Mouse (Mus musculus) midbrain, embryonic 10.5 days (tissue): ENCODE measurements around the gene Osbpl9. TPM values are rescaled to one million over a fixed set of nuclear protein-coding genes. Genes with fewer than 3 reads are reported as not detected.

Experiments
- DNase-seq: peaks from one replicate; pipeline ENCODE4 v3.0.0-alpha.2; 2017; ENCODE audit warnings: low spot score
- H3K27ac ChIP-seq: fragments of 300-500 bp; sonication (generic); replicated peaks from 2 replicates; pipeline ENCODE4 v1.5.1; 2016; ENCODE audit warnings: mild to moderate bottlenecking
- H3K27me3 ChIP-seq: fragments of 300-500 bp; sonication (generic); 2 replicates; pipeline ENCODE4 v1.6.1; 2016; ENCODE audit warnings: low read depth, mild to moderate bottlenecking; ENCODE audit not compliant: poor library complexity, severe bottlenecking
- H3K36me3 ChIP-seq: fragments of 300-500 bp; sonication (generic); 2 replicates; pipeline ENCODE4 v1.6.1; 2016; ENCODE audit warnings: mild to moderate bottlenecking, moderate library complexity
- H3K4me1 ChIP-seq: fragments of 300-500 bp; sonication (generic); 2 replicates; pipeline ENCODE4 v1.6.1; 2016
- H3K4me3 ChIP-seq: fragments of 300-500 bp; sonication (generic); 2 replicates; pipeline ENCODE4 v1.5.1; 2016; ENCODE audit warnings: mild to moderate bottlenecking, moderate library complexity
- H3K9me3 ChIP-seq: fragments of 300-500 bp; sonication (generic); replicated peaks from 2 replicates; pipeline ENCODE4 v1.6.1; 2016; ENCODE audit warnings: mild to moderate bottlenecking
- WGBS: fragments of 180-500 bp; shearing (Covaris S2); methylation state at CpG from one replicate; pipeline ENCODE4 v1.1.7; 2016; 5-methylcytosine and 5-hydroxymethylcytosine counted together
- polyA plus RNA-seq: library from polyadenylated mRNA; unstranded; fragments of >200 nt; fragmentation: Nextera tagmentation; extraction: Ambion mirVana; gene quantifications from 2 replicates; pipeline ENCODE4 v1.2.1, GENCODE M21; 2016

Osbpl9 gene
- polyA plus RNA-seq, 1 experiment from 2014 or later: 58.3 TPM

GRCm38 (mm10) chr4:109073296-109073695 is 128.8 kb downstream of the Osbpl9 start:
- H3K36me3 ChIP-seq: peaks cover 37% of the 10 kb centered on the region

GRCm38 (mm10) chr4:109072891-109073290 is 129.2 kb downstream of the Osbpl9 start:
- 94% methylated on average over 6 of the region's 6 CpGs for WGBS
- H3K4me1 ChIP-seq: no peaks in the 10 kb centered on the region
- H3K27ac ChIP-seq: no peak overlapping the region
- H3K9me3 ChIP-seq: no peaks in the 10 kb centered on the region
- H3K27me3 ChIP-seq: no peaks in the 10 kb centered on the region
- peaks cover 39% of the 10 kb centered on the region for H3K36me3 ChIP-seq
- no peak overlapping the region for H3K4me3 ChIP-seq
- DNase-seq: no peak

More at GRCm38 (mm10) chr4:109073296-109073695, 128.8 kb downstream of the Osbpl9 start:
- no peak for DNase-seq
- no peaks in the 10 kb centered on the region for H3K9me3 ChIP-seq
- no peaks in the 10 kb centered on the region for H3K4me1 ChIP-seq
- no peak overlapping the region for H3K4me3 ChIP-seq
- WGBS: 87% methylated on average over 3 of the region's 3 CpGs
- H3K27ac ChIP-seq: no peak overlapping the region
- no peaks in the 10 kb centered on the region for H3K27me3 ChIP-seq

GRCm38 (mm10) chr4:109065714-109066113 is 136.4 kb downstream of the Osbpl9 start:
- Histone ChIP-seq H3K27ac (no peak overlapping the region), H3K4me3 (no peak overlapping the region), H3K4me1 (no peaks in the 10 kb centered on the region), H3K27me3 (no peaks in the 10 kb centered on the region), H3K9me3 (no peaks in the 10 kb centered on the region), H3K36me3 (peaks cover 93% of the 10 kb centered on the region)
- 95% methylated on average over 5 of the region's 5 CpGs for WGBS
- DNase-seq: no peak

- Histone ChIP-seq H3K4me3 (no peak overlapping the region), H3K9me3 (no peaks in the 10 kb centered on the region), H3K27ac (no peak overlapping the region), H3K4me1 (no peaks in the 10 kb centered on the region), H3K36me3 (peaks cover 95% of the 10 kb centered on the region), H3K27me3 (no peaks in the 10 kb centered on the region)
- no peak for DNase-seq
- 89% methylated on average over 6 of the region's 6 CpGs for WGBS
Observed at GRCm38 (mm10) chr4:109064941-109065340, 137.1 kb downstream of the Osbpl9 start.

GRCm38 (mm10) chr4:109059255-109059821 is 142.7 kb downstream of the Osbpl9 start:
- Histone ChIP-seq H3K27ac (no peak overlapping the region), H3K4me1 (no peaks in the 10 kb centered on the region), H3K9me3 (no peaks in the 10 kb centered on the region), H3K4me3 (no peak overlapping the region), H3K36me3 (peaks cover 98% of the 10 kb centered on the region), H3K27me3 (no peaks in the 10 kb centered on the region)
- no peak for DNase-seq
- 95% methylated on average over 4 of the region's 4 CpGs for WGBS

- peaks cover 94% of the 10 kb centered on the region for H3K36me3 ChIP-seq
- H3K9me3 ChIP-seq: no peaks in the 10 kb centered on the region
- 95% methylated on average over 8 of the region's 8 CpGs for WGBS
- no peak overlapping the region for H3K4me3 ChIP-seq
- H3K27me3 ChIP-seq: no peaks in the 10 kb centered on the region
- H3K27ac ChIP-seq: no peak overlapping the region
- no peak for DNase-seq
- no peaks in the 10 kb centered on the region for H3K4me1 ChIP-seq
Observed at GRCm38 (mm10) chr4:109057640-109058039, 144.4 kb downstream of the Osbpl9 start.

- H3K4me3 ChIP-seq: no peak overlapping the region
- H3K4me1 ChIP-seq: 0 out of 2 replicates have a peak, but pooled peaks cover 3% of the 10 kb centered on the region
- H3K27me3 ChIP-seq: no peaks in the 10 kb centered on the region
- 88% methylated on average over 7 of the region's 7 CpGs for WGBS
- H3K9me3 ChIP-seq: no peaks in the 10 kb centered on the region
- DNase-seq: no peak
- peaks cover 94% of the 10 kb centered on the region for H3K36me3 ChIP-seq
- H3K27ac ChIP-seq: no peak overlapping the region
Observed at GRCm38 (mm10) chr4:109056351-109056750, 145.7 kb downstream of the Osbpl9 start.

- Histone ChIP-seq H3K36me3 (peaks cover 94% of the 10 kb centered on the region), H3K4me3 (no peak overlapping the region), H3K27ac (no peak overlapping the region), H3K27me3 (no peaks in the 10 kb centered on the region), H3K9me3 (no peaks in the 10 kb centered on the region), H3K4me1 (peaks cover 10% of the 10 kb centered on the region; the same call in 1 of the 2 replicates)
- DNase-seq: no peak
- 78% methylated on average over 9 of the region's 9 CpGs for WGBS
Observed at GRCm38 (mm10) chr4:109054003-109054402, 148.1 kb downstream of the Osbpl9 start.

GRCm38 (mm10) chr4:109052282-109052681 is 149.8 kb downstream of the Osbpl9 start:
- H3K9me3 ChIP-seq: no peaks in the 10 kb centered on the region
- H3K27ac ChIP-seq: peak overlapping the region; percentile 13; the same call in 1 of the 2 replicates
- no peak for DNase-seq
- H3K4me1 ChIP-seq: peaks cover 10% of the 10 kb centered on the region; the same call in 1 of the 2 replicates
- no peaks in the 10 kb centered on the region for H3K27me3 ChIP-seq
- H3K36me3 ChIP-seq: peaks cover 93% of the 10 kb centered on the region
- no peak overlapping the region for H3K4me3 ChIP-seq
- 71% methylated on average over 1 of the region's 1 CpGs for WGBS

- 87% methylated on average over 4 of the region's 4 CpGs for WGBS
- no peaks in the 10 kb centered on the region for H3K27me3 ChIP-seq
- no peak overlapping the region for H3K27ac ChIP-seq
- peaks cover 10% of the 10 kb centered on the region; the same call in 1 of the 2 replicates for H3K4me1 ChIP-seq
- H3K9me3 ChIP-seq: no peaks in the 10 kb centered on the region
- DNase-seq: no peak
- H3K36me3 ChIP-seq: peaks cover 93% of the 10 kb centered on the region
- H3K4me3 ChIP-seq: no peak overlapping the region
Observed at GRCm38 (mm10) chr4:109048258-109048657, 153.8 kb downstream of the Osbpl9 start.

GRCm38 (mm10) chr4:109043756-109044155 is 158.3 kb downstream of the Osbpl9 start:
- no peak for DNase-seq
- Histone ChIP-seq H3K4me1 (no peaks in the 10 kb centered on the region), H3K27me3 (no peaks in the 10 kb centered on the region), H3K9me3 (no peaks in the 10 kb centered on the region; the same call in 1 of the 2 replicates), H3K27ac (no peak overlapping the region), H3K36me3 (peaks cover 96% of the 10 kb centered on the region), H3K4me3 (no peak overlapping the region)
- WGBS: 86% methylated on average over 5 of the region's 5 CpGs

- Histone ChIP-seq H3K4me3 (no peak overlapping the region), H3K36me3 (peaks cover 97% of the 10 kb centered on the region), H3K27me3 (no peaks in the 10 kb centered on the region), H3K27ac (no peak overlapping the region), H3K4me1 (no peaks in the 10 kb centered on the region), H3K9me3 (no peaks in the 10 kb centered on the region; the same call in 1 of the 2 replicates)
- WGBS: 93% methylated on average over 5 of the region's 5 CpGs
- DNase-seq: no peak
Observed at GRCm38 (mm10) chr4:109043294-109043693, 158.8 kb downstream of the Osbpl9 start.

GRCm38 (mm10) chr4:109042739-109043138 is 159.3 kb downstream of the Osbpl9 start:
- DNase-seq: no peak
- Histone ChIP-seq H3K27ac (no peak overlapping the region), H3K4me1 (no peaks in the 10 kb centered on the region), H3K27me3 (no peaks in the 10 kb centered on the region), H3K4me3 (no peak overlapping the region), H3K36me3 (peaks cover 97% of the 10 kb centered on the region), H3K9me3 (no peaks in the 10 kb centered on the region; the same call in 1 of the 2 replicates)
- WGBS: 85% methylated on average over 4 of the region's 4 CpGs
